Mouse (Mus musculus): ENCODE data around the gene Atf6.

Gene Atf6

GRCm38 (mm10) chr1:170867691-170868105 lies at the start of gene Atf6:
Atf6 (minus strand) TSS chr1:170867771.
- DNase-seq (ENCODE audit: low read depth, low spot score), result peak; percentile 90

GRCm38 (mm10) chr1:170915657-170916056 lies 48.1 kb upstream of the Atf6 start:
- DNase-seq (ENCODE audit: low read depth, low spot score), result no peak

GRCm38 (mm10) chr1:170912891-170913615 lies 45.5 kb upstream of the Atf6 start, which contains the start of gene Fcrlb:
Fcrlb (minus strand) TSS chr1:170912941.
- DNase-seq (ENCODE audit: low read depth, low spot score), result no peak

- DNase-seq (ENCODE audit: low read depth, low spot score), result no peak
Measured at GRCm38 (mm10) chr1:170911907-170912660, 44.5 kb upstream of the Atf6 start.

- DNase-seq (ENCODE audit: low read depth, low spot score), result no peak
Measured at GRCm38 (mm10) chr1:170908341-170908740, 40.8 kb upstream of the Atf6 start.

- DNase-seq (ENCODE audit: low read depth, low spot score), result no peak
Measured at GRCm38 (mm10) chr1:170907456-170908191, 40.1 kb upstream of the Atf6 start.

GRCm38 (mm10) chr1:170907111-170907455 lies 39.5 kb upstream of the Atf6 start:
- DNase-seq (ENCODE audit: low read depth, low spot score), result no peak

GRCm38 (mm10) chr1:170903485-170903884 lies 35.9 kb upstream of the Atf6 start:
- no peak for DNase-seq (ENCODE audit: low read depth, low spot score)

- peak; percentile 74 for DNase-seq (ENCODE audit: low read depth, low spot score)
Measured at GRCm38 (mm10) chr1:170901536-170902238, 34.1 kb upstream of the Atf6 start.

- DNase-seq (ENCODE audit: low read depth, low spot score), result no peak
Measured at GRCm38 (mm10) chr1:170900799-170901467, 33.4 kb upstream of the Atf6 start.

GRCm38 (mm10) chr1:170898413-170899075 lies 31.0 kb upstream of the Atf6 start:
- DNase-seq (ENCODE audit: low read depth, low spot score), result no peak

GRCm38 (mm10) chr1:170896651-170897281 lies 29.2 kb upstream of the Atf6 start:
- DNase-seq (ENCODE audit: low read depth, low spot score), result no peak

- DNase-seq (ENCODE audit: low read depth, low spot score), result no peak
Measured at GRCm38 (mm10) chr1:170894603-170895602, 27.3 kb upstream of the Atf6 start.

- DNase-seq (ENCODE audit: low read depth, low spot score), result no peak
Measured at GRCm38 (mm10) chr1:170892279-170892678, 24.7 kb upstream of the Atf6 start.

GRCm38 (mm10) chr1:170891646-170892045 lies 24.1 kb upstream of the Atf6 start:
- no peak for DNase-seq (ENCODE audit: low read depth, low spot score)

GRCm38 (mm10) chr1:170889310-170889709 lies 21.7 kb upstream of the Atf6 start:
- DNase-seq (ENCODE audit: low read depth, low spot score), result no peak

GRCm38 (mm10) chr1:170886044-170886458 lies 18.5 kb upstream of the Atf6 start:
- DNase-seq (ENCODE audit: low read depth, low spot score), result no peak

- DNase-seq (ENCODE audit: low read depth, low spot score), result peak; percentile 79
Measured at GRCm38 (mm10) chr1:170884978-170885561, 17.5 kb upstream of the Atf6 start, which contains the start of the genes Gm26620 and Dusp12. Gm26620 (plus strand) TSS chr1:170885065. Dusp12 (minus strand) TSS chr1:170885540.

All from retina, postnatal 7 days (tissue).